Mouse (Mus musculus): ENCODE measurements around the gene Olfr1312. TPM values are rescaled to one million over a fixed set of nuclear protein-coding genes. Genes with fewer than 3 reads are reported as not detected.

Gene Olfr1312
- not detected in 2 replicates for polyA plus RNA-seq (2012; rRNA removed)

DNA sequence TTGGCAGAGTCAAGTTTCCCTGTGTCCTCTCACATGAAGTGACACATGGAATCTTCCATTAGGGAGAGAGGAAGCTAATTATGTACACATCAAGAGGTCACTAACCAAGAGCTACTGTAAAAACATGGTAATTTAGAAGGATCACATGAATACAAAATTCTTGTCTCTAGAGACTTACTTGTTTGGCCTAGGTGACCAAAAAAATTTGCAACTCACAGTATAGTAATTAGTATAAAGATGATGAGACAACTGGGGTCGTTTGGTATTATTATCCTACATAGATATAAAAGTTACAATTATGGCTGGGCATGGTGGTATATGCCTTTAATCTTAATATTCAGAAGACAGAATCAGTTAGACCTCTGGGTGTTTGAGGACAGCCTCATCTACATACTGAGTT is at the start of gene Olfr1312:
Olfr1312 (minus strand) TSS at position 101 of the 400 bp plus-strand sequence.

DNA sequence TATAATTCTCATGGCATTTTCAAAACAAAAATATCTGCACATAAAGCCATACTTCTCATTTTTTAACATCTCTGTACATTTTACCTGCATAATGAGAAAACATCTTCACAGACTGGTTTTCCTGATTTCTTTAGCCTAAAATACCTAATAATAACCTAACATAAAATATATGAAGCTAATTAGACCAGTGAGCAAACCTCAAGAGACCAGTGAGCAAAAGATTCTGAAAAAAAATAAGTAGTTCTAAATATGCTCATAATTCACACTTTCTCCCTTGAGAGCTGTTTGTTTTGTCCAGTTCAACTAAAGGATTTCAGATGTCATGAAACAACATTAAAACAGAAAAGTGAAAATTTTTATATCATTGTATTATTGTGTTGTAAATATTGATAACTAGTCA is 46.6 kb upstream of the Olfr1312 start, which contains the start of gene Olfr1314:
Olfr1314 (minus strand) TSS at position 101 of the 400 bp plus-strand sequence.

DNA sequence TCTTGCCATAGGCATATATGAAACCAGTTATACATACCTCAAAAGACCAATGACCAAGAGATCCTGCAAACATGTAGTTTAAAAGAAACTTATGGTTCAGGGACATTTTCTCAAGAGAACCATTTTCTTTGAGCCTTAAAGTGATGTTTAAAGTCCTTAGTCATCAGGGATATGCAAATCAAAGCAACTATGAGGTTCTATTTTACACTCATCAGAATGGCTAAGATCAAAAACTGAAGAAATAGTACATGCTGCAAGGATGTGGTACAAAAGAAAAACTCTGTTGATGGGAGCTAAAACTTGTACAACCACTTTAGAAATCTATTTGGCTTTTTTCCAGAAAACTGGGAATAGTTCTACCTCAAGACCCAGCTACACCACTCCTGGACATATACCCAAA is 27.7 kb upstream of the Olfr1312 start, which contains the start of gene Olfr1313:
Olfr1313 (minus strand) TSS at position 101 of the 400 bp plus-strand sequence.

DNA sequence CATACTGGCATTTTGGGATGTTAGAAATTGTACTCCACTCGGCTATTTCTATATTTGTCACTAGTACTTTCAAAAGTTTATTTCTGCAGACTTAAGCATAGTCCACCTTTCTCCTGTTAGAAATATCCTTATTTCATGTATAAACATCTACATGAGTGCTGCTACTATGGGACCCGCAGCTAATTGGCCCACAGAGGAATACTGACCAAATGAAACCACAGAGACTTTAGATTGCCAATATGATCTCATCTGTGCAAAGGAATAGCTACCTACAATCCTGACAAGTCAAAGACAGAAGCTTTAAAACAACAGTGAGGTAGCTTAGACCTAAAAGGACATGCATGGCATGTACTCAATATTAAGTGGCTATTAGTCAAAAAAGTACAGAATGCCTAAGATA is 25.7 kb downstream of the Olfr1312 start, which contains the start of gene Olfr1311:
Olfr1311 (minus strand) TSS at position 101 of the 400 bp plus-strand sequence.

DNA sequence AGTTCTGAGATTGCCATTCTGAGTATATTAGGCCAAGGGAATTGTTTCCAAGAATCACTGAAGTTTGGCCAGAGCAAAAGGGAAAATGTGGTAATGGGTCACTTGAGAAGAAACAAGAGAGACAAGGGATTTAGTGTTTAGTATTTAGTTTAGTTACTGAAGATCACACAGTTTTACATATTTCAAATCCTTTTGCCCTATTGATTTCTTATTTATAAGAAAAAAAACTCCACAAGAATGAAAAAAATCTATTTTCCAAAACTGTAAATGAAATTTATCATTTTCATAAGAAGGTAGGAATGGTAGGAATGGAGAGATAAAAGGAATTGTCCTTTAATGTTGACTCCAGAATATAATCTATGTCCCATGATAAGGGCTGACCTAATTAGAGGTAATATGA is 37.4 kb downstream of the Olfr1312 start, which contains the start of gene Olfr1310:
Olfr1310 (minus strand) TSS at position 101 of the 400 bp plus-strand sequence.

DNA sequence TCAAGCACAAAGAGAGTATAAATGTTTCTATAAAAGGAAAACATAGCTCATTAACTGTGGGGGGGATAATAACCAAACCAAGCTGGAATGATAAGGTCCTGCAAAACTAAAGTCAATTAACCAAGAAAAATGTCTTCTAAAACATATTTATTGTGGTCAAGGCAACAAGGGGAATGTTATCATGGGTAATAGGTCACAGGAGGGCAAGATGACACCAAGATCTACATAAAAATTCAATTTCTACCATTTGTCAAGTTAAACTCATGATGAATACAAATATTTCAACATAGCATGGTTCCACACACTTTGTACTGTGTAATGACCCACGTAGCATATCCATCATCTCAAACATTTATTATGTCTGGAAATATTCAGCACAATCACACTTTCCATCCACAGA is 59.9 kb downstream of the Olfr1312 start, which contains the start of gene Olfr1309:
Olfr1309 (minus strand) TSS at position 101 of the 400 bp plus-strand sequence.

Other genes with a start within 250 kb of the Olfr1312 start
- gene Olfr1303, start 229.9 kb downstream of the Olfr1312 start, polyA plus RNA-seq (2012; rRNA removed), result not detected in 2 replicates
- gene Olfr1305, start 173.1 kb downstream of the Olfr1312 start, polyA plus RNA-seq (2012; rRNA removed), result not detected in 2 replicates
- not detected in 2 replicates for gene Olfr1306, start 134.0 kb downstream of the Olfr1312 start, polyA plus RNA-seq (2012; rRNA removed)
- not detected in 2 replicates for gene Olfr1307, start 100.8 kb downstream of the Olfr1312 start, polyA plus RNA-seq (2012; rRNA removed)
- not detected in 2 replicates for gene Olfr1308, start 85.3 kb downstream of the Olfr1312 start, polyA plus RNA-seq (2012; rRNA removed)
- gene Olfr1309, start 60.0 kb downstream of the Olfr1312 start, polyA plus RNA-seq (2012; rRNA removed), result not detected in 2 replicates
- not detected in 2 replicates for gene Olfr1310, start 37.5 kb downstream of the Olfr1312 start, polyA plus RNA-seq (2012; rRNA removed)
- not detected in 2 replicates for gene Olfr1311, start 25.8 kb downstream of the Olfr1312 start, polyA plus RNA-seq (2012; rRNA removed)
- gene Olfr1313, start 27.6 kb upstream of the Olfr1312 start, polyA plus RNA-seq (2012; rRNA removed), result not detected in 2 replicates
- not detected in 2 replicates for gene Olfr1314, start 46.5 kb upstream of the Olfr1312 start, polyA plus RNA-seq (2012; rRNA removed)
- gene Olfr1315-ps1, start 65.2 kb upstream of the Olfr1312 start, polyA plus RNA-seq (2012; rRNA removed), result not detected in 2 replicates
- gene Olfr1316, start 84.7 kb upstream of the Olfr1312 start, polyA plus RNA-seq (2012; rRNA removed), result not detected in 2 replicates
- gene Olfr1317, start 90.1 kb upstream of the Olfr1312 start, polyA plus RNA-seq (2012; rRNA removed), result not detected in 2 replicates
- gene Olfr1318, start 104.0 kb upstream of the Olfr1312 start, polyA plus RNA-seq (2012; rRNA removed), result not detected in 2 replicates
- 68.9 and 103 TPM in 2 replicates for gene Lpcat4, start 189.2 kb upstream of the Olfr1312 start, polyA plus RNA-seq (2012; rRNA removed)
- gene Nutm1, start 209.1 kb upstream of the Olfr1312 start, polyA plus RNA-seq (2012; rRNA removed), result not detected in 2 replicates
- gene Nop10, start 211.7 kb upstream of the Olfr1312 start, polyA plus RNA-seq (2012; rRNA removed), result 29.9 and 30.3 TPM in 2 replicates
- 18.2 and 19.2 TPM in 2 replicates for gene Slc12a6, start 215.6 kb upstream of the Olfr1312 start, polyA plus RNA-seq (2012; rRNA removed)
- not detected in 2 replicates for gene Gm21985, start 216.1 kb upstream of the Olfr1312 start, polyA plus RNA-seq (2012; rRNA removed)

Measured in colon, adult 2 months (tissue).